Mouse (Mus musculus): ENCODE data around the gene Scaf11. TPM values are rescaled to one million over a fixed set of nuclear protein-coding genes. Genes with fewer than 3 reads are reported as not detected.
A peak's percentile ranks its signal among the peaks of the same experiment; 100 is the strongest.

Scaf11 gene
- total and polyA plus RNA-seq, 2 experiments from 2014 or later = 27.7 to 41.7 TPM

- H3K9ac ChIP-seq (replicated peaks; ENCODE audit: low read length, poor library complexity, severe bottlenecking) = peak overlapping the region; percentile 72
- peak overlapping the region; percentile 91 for H3K27ac ChIP-seq (ENCODE audit: low read depth, low read length)
- H3K4me3 ChIP-seq (ENCODE audit: low read depth, low read length) = peak overlapping the region; percentile 93
- no peaks in the 10 kb centered on the region for H3K27me3 ChIP-seq (ENCODE audit: insufficient read depth, low read length)
- H3K4me2 ChIP-seq (ENCODE audit: low read depth, low read length, poor library complexity, severe bottlenecking) = peak overlapping the region; percentile 80
- DNase-seq (ENCODE audit: low spot score) = peak; percentile 46
- H3K4me1 ChIP-seq (ENCODE audit: insufficient read depth, low read length) = no peaks in the 10 kb centered on the region
- peak; percentile 7; the same call in 1 of the 2 replicates for TF ChIP-seq CTCF (IDR thresholded peaks at IDR 0.05)
- 13% methylated on average over 22 of the region's 22 CpGs for WGBS
- no peaks in the 10 kb centered on the region for H3K36me3 ChIP-seq (ENCODE audit: insufficient read depth, low read length)
- H3K9me3 ChIP-seq (ENCODE audit: low read length) = no peaks in the 10 kb centered on the region
- ATAC-seq (ENCODE audit: low FRiP score) = peak; percentile 31; the same call in 1 of the 2 replicates
Observed at GRCm38 (mm10) chr15:96461541-96462512, 1.2 kb upstream of the Scaf11 start.

GRCm38 (mm10) chr15:96460451-96460729 lies 253 bp downstream of the Scaf11 start:
- Histone ChIP-seq H3K27ac (ENCODE audit: low read depth, low read length) (peak overlapping the region; percentile 91), H3K4me1 (ENCODE audit: insufficient read depth, low read length) (no peaks in the 10 kb centered on the region), H3K36me3 (ENCODE audit: insufficient read depth, low read length) (no peaks in the 10 kb centered on the region), H3K4me2 (ENCODE audit: low read depth, low read length, poor library complexity, severe bottlenecking) (peak overlapping the region; percentile 71), H3K9me3 (ENCODE audit: low read length) (no peaks in the 10 kb centered on the region), H3K9ac (replicated peaks; ENCODE audit: low read length, poor library complexity, severe bottlenecking) (peak overlapping the region; percentile 87), H3K27me3 (ENCODE audit: insufficient read depth, low read length) (no peaks in the 10 kb centered on the region), H3K4me3 (ENCODE audit: low read depth, low read length) (peak overlapping the region; percentile 93)
- no peak for TF ChIP-seq CTCF (IDR thresholded peaks at IDR 0.05)
- ATAC-seq (ENCODE audit: low FRiP score) (no peak), DNase-seq (ENCODE audit: low spot score) (no peak)
- WGBS = 0% methylated on average over 13 of the region's 50 CpGs

GRCm38 (mm10) chr15:96459741-96460450 lies 747 bp downstream of the Scaf11 start:
- H3K27me3 ChIP-seq (ENCODE audit: insufficient read depth, low read length) = no peaks in the 10 kb centered on the region
- H3K9ac ChIP-seq (replicated peaks; ENCODE audit: low read length, poor library complexity, severe bottlenecking) = peak overlapping the region; percentile 87
- H3K36me3 ChIP-seq (ENCODE audit: insufficient read depth, low read length) = no peaks in the 10 kb centered on the region
- peak overlapping the region; percentile 71 for H3K4me2 ChIP-seq (ENCODE audit: low read depth, low read length, poor library complexity, severe bottlenecking)
- under 1% methylated on average over 55 of the region's 71 CpGs for WGBS
- H3K4me3 ChIP-seq (ENCODE audit: low read depth, low read length) = peak overlapping the region; percentile 93
- peak overlapping the region; percentile 91 for H3K27ac ChIP-seq (ENCODE audit: low read depth, low read length)
- no peaks in the 10 kb centered on the region for H3K4me1 ChIP-seq (ENCODE audit: insufficient read depth, low read length)
- H3K9me3 ChIP-seq (ENCODE audit: low read length) = no peaks in the 10 kb centered on the region
- ATAC-seq (ENCODE audit: low FRiP score) (peak; percentile 25), DNase-seq (ENCODE audit: low spot score) (peak; percentile 35)
- TF ChIP-seq CTCF (IDR thresholded peaks at IDR 0.05) = no peak

GRCm38 (mm10) chr15:96458273-96458672 lies 2.4 kb downstream of the Scaf11 start:
- Histone ChIP-seq H3K4me2 (ENCODE audit: low read depth, low read length, poor library complexity, severe bottlenecking) (no peak overlapping the region), H3K4me3 (ENCODE audit: low read depth, low read length) (no peak overlapping the region), H3K4me1 (ENCODE audit: insufficient read depth, low read length) (no peaks in the 10 kb centered on the region), H3K9ac (replicated peaks; ENCODE audit: low read length, poor library complexity, severe bottlenecking) (no peak overlapping the region), H3K36me3 (ENCODE audit: insufficient read depth, low read length) (no peaks in the 10 kb centered on the region), H3K9me3 (ENCODE audit: low read length) (no peaks in the 10 kb centered on the region), H3K27ac (ENCODE audit: low read depth, low read length) (no peak overlapping the region), H3K27me3 (ENCODE audit: insufficient read depth, low read length) (no peaks in the 10 kb centered on the region)
- WGBS = 96% methylated on average over 3 of the region's 3 CpGs
- no peak for TF ChIP-seq CTCF (IDR thresholded peaks at IDR 0.05)
- DNase-seq (ENCODE audit: low spot score) = no peak
- no peak for ATAC-seq (ENCODE audit: low FRiP score)

- no peaks in the 10 kb centered on the region for H3K36me3 ChIP-seq (ENCODE audit: insufficient read depth, low read length)
- H3K9me3 ChIP-seq (ENCODE audit: low read length) = no peaks in the 10 kb centered on the region
- H3K27me3 ChIP-seq (ENCODE audit: insufficient read depth, low read length) = no peaks in the 10 kb centered on the region
- no peaks in the 10 kb centered on the region for H3K4me1 ChIP-seq (ENCODE audit: insufficient read depth, low read length)
- no peak for DNase-seq (ENCODE audit: low spot score)
- H3K9ac ChIP-seq (replicated peaks; ENCODE audit: low read length, poor library complexity, severe bottlenecking) = no peak overlapping the region
- H3K4me2 ChIP-seq (ENCODE audit: low read depth, low read length, poor library complexity, severe bottlenecking) = no peak overlapping the region
- H3K27ac ChIP-seq (ENCODE audit: low read depth, low read length) = no peak overlapping the region
- 89% methylated on average over 3 of the region's 3 CpGs for WGBS
- no peak for ATAC-seq (ENCODE audit: low FRiP score)
- TF ChIP-seq CTCF (IDR thresholded peaks at IDR 0.05) = no peak
- H3K4me3 ChIP-seq (ENCODE audit: low read depth, low read length) = no peak overlapping the region
Observed at GRCm38 (mm10) chr15:96457338-96457664, 3.3 kb downstream of the Scaf11 start.

Data from midbrain, postnatal 0 days (tissue).